Mouse (Mus musculus): ENCODE measurements at regions not wholly inside any gene's neighbourhood (a gene's known extent, or its start where the extent isn't known, plus 50 kb on each side); places are given as distances from the start of the nearest gene placed in this dataset.

DNA sequence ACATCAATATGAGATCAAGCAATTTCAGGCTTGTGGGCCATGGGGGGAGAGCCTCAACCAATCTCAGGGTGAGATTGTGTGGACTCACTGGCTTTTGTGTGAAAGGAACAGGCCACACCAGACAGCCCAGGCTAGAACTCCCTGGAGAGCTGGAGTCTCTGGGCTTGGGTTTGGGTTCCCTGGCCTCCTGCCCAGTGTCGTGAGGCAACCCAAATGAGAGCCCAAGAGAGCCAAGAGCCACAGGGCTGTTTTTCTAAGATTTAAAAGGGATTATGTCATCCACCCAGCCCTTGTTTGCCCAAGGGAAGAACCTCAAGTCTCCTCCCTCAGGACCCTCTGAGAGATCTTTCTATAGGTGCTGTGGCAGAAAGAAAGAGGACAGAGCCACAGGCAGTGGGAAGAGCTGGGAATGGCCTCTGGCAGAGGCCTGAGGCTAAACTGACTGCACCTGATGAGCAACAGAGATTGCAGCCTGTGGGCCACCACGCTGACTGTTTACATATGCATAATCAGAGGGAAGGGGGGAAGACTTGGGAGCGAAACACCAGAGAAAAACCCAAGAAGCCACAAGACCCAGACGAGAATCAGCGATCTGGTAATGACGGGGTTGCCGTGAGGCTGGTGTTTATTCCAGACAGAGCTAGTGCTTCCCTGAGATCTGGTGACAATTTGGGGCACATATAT, 92.1 kb downstream of the Bcl2l11 start:
- TF ChIP-seq CTCF (IDR thresholded peaks at IDR 0.05; ENCODE audit: low read depth, low read length) (no peak), POLR2A (IDR thresholded peaks at IDR 0.05; ENCODE audit: borderline replicate concordance, low read depth, low read length) (no peak)
- Histone ChIP-seq H3K27ac (ENCODE audit: insufficient read depth, low read depth, low read length) (no peak overlapping the region), H3K4me1 (ENCODE audit: control insufficient read depth, insufficient read depth, low read length) (no peaks in the 10 kb centered on the region), H3K4me3 (ENCODE audit: insufficient read depth, low read length) (no peak overlapping the region)

DNA sequence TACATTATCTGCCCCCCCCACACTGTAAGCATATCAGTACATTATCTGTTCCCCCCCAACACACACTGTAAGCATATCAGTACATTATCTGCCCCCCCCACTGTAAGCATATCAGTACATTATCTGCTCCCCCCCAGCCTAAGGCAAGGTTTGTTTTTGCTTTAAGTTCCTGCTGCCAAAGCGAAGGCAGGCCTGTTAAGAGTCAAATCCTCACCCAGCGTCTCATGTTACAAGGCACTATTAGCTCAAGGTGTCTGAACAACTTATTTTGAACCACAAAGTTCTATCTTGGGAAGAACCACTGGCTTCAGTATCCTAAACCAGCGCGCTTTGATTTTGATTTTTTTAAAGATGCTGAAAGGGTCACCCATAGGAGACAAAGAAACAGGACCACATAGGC, 93.1 kb downstream of the Bcl2l11 start:
- Histone ChIP-seq H3K27ac (ENCODE audit: insufficient read depth, low read depth, low read length) (no peak overlapping the region), H3K4me1 (ENCODE audit: control insufficient read depth, insufficient read depth, low read length) (no peaks in the 10 kb centered on the region), H3K4me3 (ENCODE audit: insufficient read depth, low read length) (no peak overlapping the region)
- TF ChIP-seq POLR2A (IDR thresholded peaks at IDR 0.05; ENCODE audit: borderline replicate concordance, low read depth, low read length), result no peak
- no peak for TF ChIP-seq CTCF (IDR thresholded peaks at IDR 0.05; ENCODE audit: low read depth, low read length)

DNA sequence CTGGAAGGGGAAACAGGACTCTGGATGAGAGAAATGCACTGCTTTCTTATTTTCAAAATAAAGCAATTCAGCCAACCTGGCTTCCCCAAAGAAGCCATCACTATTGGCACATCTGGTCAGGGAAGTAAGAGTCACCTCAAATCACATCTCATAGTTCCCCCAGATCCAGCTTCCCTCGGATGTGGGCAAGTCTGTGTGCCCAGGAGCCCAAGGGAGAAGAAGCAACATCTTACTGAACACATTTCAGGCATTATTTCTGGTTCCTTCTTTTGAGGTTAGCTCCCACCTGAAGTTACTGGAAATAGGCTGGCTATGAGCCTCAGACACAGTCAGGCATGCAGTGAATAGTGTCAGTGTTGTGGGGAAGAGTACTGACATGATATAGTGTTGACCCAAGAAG, 95.2 kb downstream of the Bcl2l11 start:
- Histone ChIP-seq H3K4me3 (ENCODE audit: insufficient read depth, low read length) (no peak overlapping the region), H3K27ac (ENCODE audit: insufficient read depth, low read depth, low read length) (no peak overlapping the region), H3K4me1 (ENCODE audit: control insufficient read depth, insufficient read depth, low read length) (no peaks in the 10 kb centered on the region)
- TF ChIP-seq POLR2A (IDR thresholded peaks at IDR 0.05; ENCODE audit: borderline replicate concordance, low read depth, low read length), result no peak
- no peak for TF ChIP-seq CTCF (IDR thresholded peaks at IDR 0.05; ENCODE audit: low read depth, low read length)

DNA sequence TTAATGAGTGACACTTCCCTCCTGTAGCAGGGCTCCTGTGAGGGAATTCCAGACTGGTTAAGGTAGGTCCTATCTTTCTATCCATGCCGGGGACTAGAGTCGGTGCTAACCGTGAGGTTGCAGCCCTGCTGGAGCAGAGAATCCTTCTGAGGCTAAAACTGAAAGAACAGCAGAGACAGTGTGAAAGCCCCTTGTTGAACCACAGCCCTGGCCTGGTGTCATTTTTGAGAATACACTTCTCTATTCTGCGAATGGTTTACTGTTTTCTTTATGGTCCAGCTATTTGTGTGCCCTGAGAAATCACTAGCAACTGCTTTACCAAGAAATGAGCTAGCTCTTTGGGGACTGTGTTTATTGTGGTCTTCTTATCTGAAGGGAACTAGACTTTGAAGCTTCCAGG, 95.8 kb downstream of the Bcl2l11 start:
- TF ChIP-seq CTCF (IDR thresholded peaks at IDR 0.05; ENCODE audit: low read depth, low read length) (no peak), POLR2A (IDR thresholded peaks at IDR 0.05; ENCODE audit: borderline replicate concordance, low read depth, low read length) (no peak)
- Histone ChIP-seq H3K4me1 (ENCODE audit: control insufficient read depth, insufficient read depth, low read length) (peaks cover 2% of the 10 kb centered on the region), H3K4me3 (ENCODE audit: insufficient read depth, low read length) (no peak overlapping the region), H3K27ac (ENCODE audit: insufficient read depth, low read depth, low read length) (no peak overlapping the region)

DNA sequence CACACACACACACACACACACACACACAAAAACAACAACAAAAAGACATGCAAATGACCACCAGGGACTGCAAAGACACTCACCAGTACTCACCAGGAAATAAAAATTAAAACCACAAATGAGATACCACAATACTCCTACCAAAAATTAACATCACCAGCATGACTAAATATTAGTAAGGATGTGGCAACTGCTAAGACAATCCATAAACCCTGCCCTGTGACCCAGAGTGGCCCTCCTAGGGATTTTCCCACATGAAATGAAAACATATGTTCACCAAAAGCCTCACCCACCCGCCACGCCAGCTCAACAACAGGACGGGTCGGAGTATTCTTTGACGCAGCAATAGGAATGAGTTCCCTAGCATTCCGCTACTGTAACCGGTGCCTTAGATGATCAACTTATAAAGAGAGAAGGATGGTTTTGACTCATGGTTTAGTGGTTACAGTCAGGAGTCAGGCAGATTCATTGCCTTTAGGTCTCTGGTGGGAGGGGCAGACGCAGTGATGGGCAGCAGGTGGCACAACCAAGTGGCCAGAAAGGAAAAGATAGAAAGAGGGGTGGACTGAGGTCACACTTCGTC, 100.7 kb downstream of the Bcl2l11 start:
- Histone ChIP-seq H3K4me3 (ENCODE audit: insufficient read depth, low read length) (no peak overlapping the region), H3K27ac (ENCODE audit: insufficient read depth, low read depth, low read length) (no peak overlapping the region), H3K4me1 (ENCODE audit: control insufficient read depth, insufficient read depth, low read length) (peaks cover 20% of the 10 kb centered on the region)
- no peak for TF ChIP-seq CTCF (IDR thresholded peaks at IDR 0.05; ENCODE audit: low read depth, low read length)
- TF ChIP-seq POLR2A (IDR thresholded peaks at IDR 0.05; ENCODE audit: borderline replicate concordance, low read depth, low read length), result no peak

DNA sequence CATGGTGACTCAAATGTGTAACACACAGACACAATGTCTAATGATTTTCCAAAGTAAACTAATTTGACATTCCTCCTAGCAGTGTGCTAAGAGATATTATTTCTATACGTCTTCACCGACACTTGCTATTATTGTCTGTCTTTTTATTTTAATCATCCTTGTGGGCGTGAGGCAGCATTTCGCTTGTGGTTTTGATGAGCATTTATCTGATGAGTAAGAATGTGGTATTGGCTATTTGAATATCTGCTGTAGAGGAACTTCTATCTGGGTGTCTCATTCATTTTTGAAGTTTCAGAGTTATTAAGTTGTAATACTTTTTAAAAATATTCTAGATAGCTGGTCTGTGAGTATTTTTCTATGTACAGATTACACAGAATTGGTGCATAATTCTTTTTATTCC, 103.9 kb downstream of the Bcl2l11 start:
- H3K4me1 ChIP-seq (ENCODE audit: control insufficient read depth, insufficient read depth, low read length), result peaks cover 31% of the 10 kb centered on the region
- no peak overlapping the region for H3K27ac ChIP-seq (ENCODE audit: insufficient read depth, low read depth, low read length)
- no peak overlapping the region for H3K4me3 ChIP-seq (ENCODE audit: insufficient read depth, low read length)
- no peak for TF ChIP-seq POLR2A (IDR thresholded peaks at IDR 0.05; ENCODE audit: borderline replicate concordance, low read depth, low read length)
- TF ChIP-seq CTCF (IDR thresholded peaks at IDR 0.05; ENCODE audit: low read depth, low read length), result no peak

DNA sequence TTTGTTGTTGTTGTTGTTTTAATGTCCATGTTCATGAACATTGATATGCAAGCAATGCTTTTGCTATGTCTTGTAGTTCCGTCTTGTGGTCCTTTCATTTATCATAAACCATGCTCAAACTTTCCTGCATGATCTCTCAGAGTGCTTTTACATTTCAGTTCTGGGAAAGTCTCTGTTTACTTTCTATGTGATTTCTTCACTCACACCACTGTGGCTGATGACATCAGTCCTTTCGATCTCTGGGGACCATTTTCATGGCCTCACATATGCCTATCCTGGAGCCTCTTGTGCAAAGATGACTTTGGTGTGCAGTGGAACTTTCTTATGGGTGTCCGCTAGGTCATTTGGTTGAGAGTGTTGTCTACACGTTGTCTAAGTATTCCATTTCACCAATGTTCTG, 105.1 kb downstream of the Bcl2l11 start:
- H3K4me1 ChIP-seq (ENCODE audit: control insufficient read depth, insufficient read depth, low read length), result peaks cover 31% of the 10 kb centered on the region
- TF ChIP-seq CTCF (IDR thresholded peaks at IDR 0.05; ENCODE audit: low read depth, low read length) (no peak), POLR2A (IDR thresholded peaks at IDR 0.05; ENCODE audit: borderline replicate concordance, low read depth, low read length) (no peak)
- no peak overlapping the region for H3K27ac ChIP-seq (ENCODE audit: insufficient read depth, low read depth, low read length)
- no peak overlapping the region for H3K4me3 ChIP-seq (ENCODE audit: insufficient read depth, low read length)

DNA sequence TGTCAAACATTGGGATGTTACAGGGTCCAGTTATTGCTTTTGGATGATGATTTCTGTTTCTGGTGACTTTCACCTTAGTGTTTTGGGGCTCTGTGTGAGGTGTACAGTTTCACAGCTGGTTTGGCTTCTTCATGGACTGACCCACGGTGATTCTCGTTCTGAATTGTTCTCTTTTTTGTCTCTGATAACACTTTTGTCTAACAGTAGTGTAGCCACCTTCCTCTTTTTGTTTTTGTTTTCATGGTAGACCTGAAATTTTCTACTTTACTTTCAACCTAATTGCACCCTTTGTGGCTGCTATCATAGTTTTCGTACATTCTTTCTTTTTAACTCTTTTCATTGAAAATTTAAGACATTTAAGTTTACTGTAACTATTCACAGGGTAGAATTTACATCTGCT, 105.5 kb downstream of the Bcl2l11 start:
- TF ChIP-seq CTCF (IDR thresholded peaks at IDR 0.05; ENCODE audit: low read depth, low read length), result no peak
- no peak for TF ChIP-seq POLR2A (IDR thresholded peaks at IDR 0.05; ENCODE audit: borderline replicate concordance, low read depth, low read length)
- H3K27ac ChIP-seq (ENCODE audit: insufficient read depth, low read depth, low read length), result no peak overlapping the region
- H3K4me3 ChIP-seq (ENCODE audit: insufficient read depth, low read length), result no peak overlapping the region
- H3K4me1 ChIP-seq (ENCODE audit: control insufficient read depth, insufficient read depth, low read length), result peaks cover 31% of the 10 kb centered on the region

DNA sequence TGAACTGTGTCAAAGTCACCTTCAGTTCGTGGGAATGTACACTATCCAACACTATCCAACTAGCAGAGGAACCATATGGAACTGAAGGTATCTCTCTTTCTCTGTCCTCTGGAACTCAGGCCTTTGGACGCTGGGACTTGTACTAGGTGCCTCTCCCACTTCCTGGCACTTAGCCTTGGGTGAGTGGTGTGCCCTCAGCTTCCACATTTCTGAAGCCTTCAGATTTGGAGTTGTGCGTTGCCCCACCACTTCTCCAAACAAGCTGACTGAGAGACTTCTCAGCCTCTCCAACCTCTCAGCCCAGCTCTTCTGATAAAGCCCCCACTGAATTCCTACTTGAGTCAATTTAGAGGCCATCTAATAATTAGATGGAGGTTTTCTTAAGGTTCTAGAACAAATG, 106.2 kb downstream of the Bcl2l11 start:
- H3K27ac ChIP-seq (ENCODE audit: insufficient read depth, low read depth, low read length), result no peak overlapping the region
- H3K4me3 ChIP-seq (ENCODE audit: insufficient read depth, low read length), result no peak overlapping the region

DNA sequence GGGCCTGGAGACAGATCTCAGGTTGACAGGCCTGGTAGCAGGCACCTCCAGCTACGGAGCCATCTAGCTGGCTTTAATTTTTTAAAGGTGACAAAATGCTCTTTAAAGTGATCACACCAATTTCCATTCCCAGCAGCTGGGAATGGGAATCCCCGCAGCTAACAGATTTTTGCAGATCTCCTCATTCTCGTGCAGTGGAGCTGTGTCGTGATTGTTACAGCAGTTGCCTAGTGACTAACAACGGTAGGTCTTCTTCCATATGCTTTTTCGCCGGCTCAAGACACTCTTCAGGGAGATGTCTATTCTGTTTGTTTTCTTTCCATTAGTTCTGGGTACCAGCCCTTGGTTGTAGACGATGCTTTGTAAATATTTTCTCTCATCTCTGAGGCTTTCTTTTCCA, 109.3 kb downstream of the Bcl2l11 start:
- H3K27ac ChIP-seq (ENCODE audit: insufficient read depth, low read depth, low read length), result no peak overlapping the region

More for the DNA sequence above, 106.2 kb downstream of the Bcl2l11 start:
- TF ChIP-seq CTCF (IDR thresholded peaks at IDR 0.05; ENCODE audit: low read depth, low read length), result no peak
- TF ChIP-seq POLR2A (IDR thresholded peaks at IDR 0.05; ENCODE audit: borderline replicate concordance, low read depth, low read length), result no peak
- peaks cover 27% of the 10 kb centered on the region for H3K4me1 ChIP-seq (ENCODE audit: control insufficient read depth, insufficient read depth, low read length)

More for the DNA sequence above, 109.3 kb downstream of the Bcl2l11 start:
- no peak overlapping the region for H3K4me3 ChIP-seq (ENCODE audit: insufficient read depth, low read length)
- H3K4me1 ChIP-seq (ENCODE audit: control insufficient read depth, insufficient read depth, low read length), result peaks cover 20% of the 10 kb centered on the region
- no peak for TF ChIP-seq CTCF (IDR thresholded peaks at IDR 0.05; ENCODE audit: low read depth, low read length)
- no peak for TF ChIP-seq POLR2A (IDR thresholded peaks at IDR 0.05; ENCODE audit: borderline replicate concordance, low read depth, low read length)

All from bone marrow macrophage, adult 2 months (primary cell).